Mouse (Mus musculus) midbrain, embryonic 12.5 days (tissue): ENCODE results near the gene Kif5a. TPM values are rescaled to one million over a fixed set of nuclear protein-coding genes. Genes with fewer than 3 reads are reported as not detected.
"Not testable (repeated sequence)": the region's sequence is repeated elsewhere in the genome, so short reads cannot be mapped to it uniquely, and the experiment has no call there.

Experiments
- ATAC-seq: fragments of 200-750 bp; cut with Nextera tagmentation; 2 replicates; pipeline ENCODE4 v1.8.0; 2017; ENCODE audit warnings: low read depth, moderate TSS enrichment, moderate library complexity; ENCODE audit not compliant: low FRiP score
- H3K27ac ChIP-seq: fragments of 300-500 bp; sonication (generic); replicated peaks from 2 replicates; pipeline ENCODE4 v1.5.1; 2016; ENCODE audit warnings: mild to moderate bottlenecking
- H3K27me3 ChIP-seq: fragments of 300-500 bp; sonication (generic); 2 replicates; pipeline ENCODE4 v1.6.1; 2016; ENCODE audit warnings: mild to moderate bottlenecking
- H3K36me3 ChIP-seq: fragments of 300-500 bp; sonication (generic); 2 replicates; pipeline ENCODE4 v1.6.1; 2016
- H3K4me1 ChIP-seq: fragments of 300-500 bp; sonication (generic); 2 replicates; pipeline ENCODE4 v1.6.1; 2016
- H3K4me2 ChIP-seq: fragments of 300-500 bp; sonication (generic); replicated peaks from 2 replicates; pipeline ENCODE4 v1.6.1; 2016; ENCODE audit warnings: mild to moderate bottlenecking, moderate library complexity
- H3K4me3 ChIP-seq: fragments of 300-500 bp; sonication (generic); 2 replicates; pipeline ENCODE4 v1.5.1; 2016; ENCODE audit warnings: mild to moderate bottlenecking
- H3K9ac ChIP-seq: fragments of 300-500 bp; sonication (generic); replicated peaks from 2 replicates; pipeline ENCODE4 v1.6.1; 2016; ENCODE audit warnings: mild to moderate bottlenecking, moderate library complexity
- H3K9me3 ChIP-seq: fragments of 300-500 bp; sonication (generic); 2 replicates; pipeline ENCODE4 v1.6.1; 2016; ENCODE audit warnings: mild to moderate bottlenecking
- WGBS: fragments of 180-500 bp; shearing (Covaris S2); methylation state at CpG from one replicate; pipeline ENCODE4 v1.1.7; 2016; 5-methylcytosine and 5-hydroxymethylcytosine counted together
- polyA plus RNA-seq: library from polyadenylated mRNA; unstranded; fragments of >200 nt; fragmentation: Nextera tagmentation; extraction: Ambion mirVana; gene quantifications from 2 replicates; pipeline ENCODE4 v1.2.1, GENCODE M21; 2016

Kif5a gene
- polyA plus RNA-seq: 53.9 and 61.6 TPM in 2 replicates

DNA sequence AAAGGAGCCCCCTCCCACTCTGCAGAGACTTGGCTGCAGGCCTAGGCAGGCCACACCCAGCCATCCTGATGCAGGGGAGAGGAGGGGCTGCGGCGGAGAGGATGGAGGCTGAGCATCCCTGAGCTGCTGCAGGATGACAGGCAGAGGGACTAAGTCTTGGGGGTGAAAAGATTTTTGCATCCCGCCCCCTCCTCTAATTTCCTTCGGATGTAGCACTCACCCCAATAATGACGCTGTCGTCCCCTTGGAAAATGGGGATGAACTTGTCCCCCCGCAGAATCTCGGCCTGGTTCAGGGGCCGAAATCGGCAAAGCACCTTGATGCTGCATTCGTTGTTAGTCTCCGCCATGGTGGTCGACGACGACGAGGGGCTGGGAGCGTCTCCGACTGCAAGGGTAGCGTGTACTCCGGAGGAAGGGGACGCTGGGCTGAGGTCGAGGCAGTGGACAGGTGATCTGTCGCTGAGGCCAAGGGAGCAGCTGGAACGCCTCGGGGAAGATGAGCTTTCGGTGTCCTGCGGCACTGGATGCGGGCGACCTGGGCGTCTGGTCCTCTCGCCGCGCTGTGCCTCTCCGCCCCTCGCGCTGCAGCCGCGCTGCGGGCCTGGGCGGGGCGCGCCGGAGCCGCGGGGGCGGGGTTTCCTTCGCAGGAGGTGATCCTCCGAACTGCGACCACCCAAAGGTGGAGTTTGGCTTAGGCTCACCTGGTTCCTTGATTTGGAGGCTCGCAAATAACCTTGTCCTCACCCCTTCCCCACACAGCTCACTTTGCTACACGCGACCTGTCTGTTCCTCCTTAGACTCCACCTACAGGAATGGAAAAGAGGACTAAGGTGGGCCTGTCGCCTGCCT, at the start of gene Kif5a:
Gene Kif5a, minus strand, starts transcription at position 801 of the 851 bp plus-strand sequence.
- 1% methylated on average over 51 of the region's 53 CpGs for whole genome bisulfite sequencing
- no peak for ATAC-seq
- H3K4me1 ChIP-seq: peaks cover 49% of the 10 kb centered on the region

DNA sequence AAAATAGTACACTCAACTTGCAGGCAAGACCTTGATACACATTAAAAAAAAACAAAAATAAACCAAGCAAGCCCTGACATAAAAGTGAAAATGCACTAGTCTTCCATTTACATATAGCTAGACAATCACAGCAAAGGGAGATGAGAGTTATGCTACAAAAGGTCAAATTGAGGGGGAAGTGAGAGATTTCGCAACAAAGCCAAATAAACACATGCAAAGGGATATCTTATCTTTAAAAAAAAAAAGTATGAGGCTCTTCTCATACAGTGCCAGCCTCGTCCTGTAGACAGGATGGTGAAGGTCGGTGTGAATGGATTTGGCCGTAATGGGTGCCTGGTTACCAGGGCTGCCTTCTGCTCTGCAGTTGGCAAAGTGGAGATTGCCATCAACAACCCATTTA, 49.7 kb upstream of the Kif5a start:
- Histone ChIP-seq H3K9ac (no peak overlapping the region), H3K4me2 (no peak overlapping the region), H3K27me3 (no peaks in the 10 kb centered on the region), H3K4me1 (peaks cover 13% of the 10 kb centered on the region), H3K4me3 (no peak overlapping the region), H3K36me3 (peaks cover 18% of the 10 kb centered on the region), H3K9me3 (no peaks in the 10 kb centered on the region), H3K27ac (no peak overlapping the region)
- WGBS: 79% methylated on average over 4 of the region's 4 CpGs
- ATAC-seq: no peak

More for the DNA sequence above, at the start of gene Kif5a:
- H3K9ac ChIP-seq: peak within 1 kb of the TSS; percentile 82
- H3K9me3 ChIP-seq: no peaks in the 10 kb centered on the region
- no peaks in the 10 kb centered on the region for H3K36me3 ChIP-seq
- H3K4me2 ChIP-seq: peak within 1 kb of the TSS; percentile 75
- peak within 1 kb of the TSS; percentile 60 for H3K4me3 ChIP-seq
- H3K27ac ChIP-seq: peak within 1 kb of the TSS; percentile 81
- H3K27me3 ChIP-seq: peaks cover 32% of the 10 kb centered on the region

DNA sequence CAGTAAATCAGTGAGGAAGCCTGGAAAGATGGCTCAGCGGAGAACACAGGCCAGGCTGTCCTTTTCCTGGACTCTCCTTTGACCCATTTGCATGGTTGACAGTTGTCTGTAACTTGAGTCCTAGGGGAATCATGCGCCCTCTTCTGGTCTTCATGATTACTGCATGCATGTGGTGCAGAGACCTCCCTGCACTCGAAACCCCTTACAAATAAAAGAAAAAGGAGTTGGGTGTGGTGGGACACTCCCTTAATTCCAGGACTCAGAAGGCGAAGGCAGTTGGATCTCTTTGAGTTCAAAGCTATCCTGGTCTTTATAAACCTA, 49.2 kb upstream of the Kif5a start:
- H3K9ac ChIP-seq: peak overlapping the region; percentile 83

GRCm38 (mm10) chr10:127311476-127312355, 48.6 kb upstream of the Kif5a start, which contains the start of gene Mars:
Gene Mars (minus strand): TSS chr10:127311786.
- Histone ChIP-seq H3K4me2 (peak within 1 kb of the TSS; percentile 67), H3K4me3 (peak within 1 kb of the TSS; percentile 80), H3K36me3 (peaks cover 29% of the 10 kb centered on the region), H3K9ac (peak within 1 kb of the TSS; percentile 83), H3K27ac (peak within 1 kb of the TSS; percentile 70), H3K27me3 (no peaks in the 10 kb centered on the region), H3K9me3 (no peaks in the 10 kb centered on the region), H3K4me1 (peaks cover 13% of the 10 kb centered on the region)
- WGBS: under 1% methylated on average over 65 of the region's 65 CpGs
- peak; percentile 94 for ATAC-seq

More for the DNA sequence above, 49.2 kb upstream of the Kif5a start:
- Histone ChIP-seq H3K4me2 (peak overlapping the region; percentile 67), H3K9me3 (no peaks in the 10 kb centered on the region), H3K4me1 (peaks cover 13% of the 10 kb centered on the region), H3K27me3 (no peaks in the 10 kb centered on the region), H3K36me3 (peaks cover 23% of the 10 kb centered on the region), H3K27ac (peak overlapping the region; percentile 70), H3K4me3 (peak overlapping the region; percentile 80)
- WGBS: 2% methylated on average over 4 of the region's 4 CpGs
- peak; percentile 53 for ATAC-seq

- Histone ChIP-seq H3K4me2 (peak overlapping the region; percentile 67), H3K27ac (peak overlapping the region; percentile 70), H3K4me1 (peaks cover 13% of the 10 kb centered on the region), H3K27me3 (no peaks in the 10 kb centered on the region), H3K36me3 (peaks cover 38% of the 10 kb centered on the region), H3K4me3 (peak overlapping the region; percentile 80), H3K9ac (peak overlapping the region; percentile 83), H3K9me3 (no peaks in the 10 kb centered on the region)
- ATAC-seq: peak; percentile 42
- WGBS: 37% methylated on average over 23 of the region's 23 CpGs
Measured at GRCm38 (mm10) chr10:127310523-127311475, 47.7 kb upstream of the Kif5a start.

- H3K4me3 ChIP-seq, H3K27me3 ChIP-seq, H3K9me3 ChIP-seq, H3K9ac ChIP-seq, H3K4me2 ChIP-seq, H3K27ac ChIP-seq, ATAC-seq: not testable (repeated sequence)
- peaks cover 54% of the 10 kb centered on the region for H3K36me3 ChIP-seq
- 86% methylated on average over 3 of the region's 3 CpGs for WGBS
- H3K4me1 ChIP-seq: peaks cover 13% of the 10 kb centered on the region
Measured at GRCm38 (mm10) chr10:127309167-127309566, 46.0 kb upstream of the Kif5a start.

- WGBS: 94% methylated on average over 11 of the region's 11 CpGs
- no peak overlapping the region for H3K4me3 ChIP-seq
- no peak for ATAC-seq
- no peak overlapping the region for H3K9ac ChIP-seq
- H3K36me3 ChIP-seq: peaks cover 99% of the 10 kb centered on the region
- H3K4me1 ChIP-seq: no peaks in the 10 kb centered on the region
- no peaks in the 10 kb centered on the region for H3K9me3 ChIP-seq
- no peaks in the 10 kb centered on the region for H3K27me3 ChIP-seq
- no peak overlapping the region for H3K4me2 ChIP-seq
- H3K27ac ChIP-seq: no peak overlapping the region
Measured at GRCm38 (mm10) chr10:127303136-127303535, 40.0 kb upstream of the Kif5a start.

- 93% methylated on average over 6 of the region's 6 CpGs for WGBS
- Histone ChIP-seq H3K36me3 (peaks cover 99% of the 10 kb centered on the region), H3K9me3 (no peaks in the 10 kb centered on the region), H3K27me3 (no peaks in the 10 kb centered on the region), H3K27ac (no peak overlapping the region), H3K4me1 (no peaks in the 10 kb centered on the region), H3K9ac (no peak overlapping the region), H3K4me2 (no peak overlapping the region), H3K4me3 (no peak overlapping the region)
- no peak for ATAC-seq
Measured at GRCm38 (mm10) chr10:127300361-127300760, 37.2 kb upstream of the Kif5a start.

DNA sequence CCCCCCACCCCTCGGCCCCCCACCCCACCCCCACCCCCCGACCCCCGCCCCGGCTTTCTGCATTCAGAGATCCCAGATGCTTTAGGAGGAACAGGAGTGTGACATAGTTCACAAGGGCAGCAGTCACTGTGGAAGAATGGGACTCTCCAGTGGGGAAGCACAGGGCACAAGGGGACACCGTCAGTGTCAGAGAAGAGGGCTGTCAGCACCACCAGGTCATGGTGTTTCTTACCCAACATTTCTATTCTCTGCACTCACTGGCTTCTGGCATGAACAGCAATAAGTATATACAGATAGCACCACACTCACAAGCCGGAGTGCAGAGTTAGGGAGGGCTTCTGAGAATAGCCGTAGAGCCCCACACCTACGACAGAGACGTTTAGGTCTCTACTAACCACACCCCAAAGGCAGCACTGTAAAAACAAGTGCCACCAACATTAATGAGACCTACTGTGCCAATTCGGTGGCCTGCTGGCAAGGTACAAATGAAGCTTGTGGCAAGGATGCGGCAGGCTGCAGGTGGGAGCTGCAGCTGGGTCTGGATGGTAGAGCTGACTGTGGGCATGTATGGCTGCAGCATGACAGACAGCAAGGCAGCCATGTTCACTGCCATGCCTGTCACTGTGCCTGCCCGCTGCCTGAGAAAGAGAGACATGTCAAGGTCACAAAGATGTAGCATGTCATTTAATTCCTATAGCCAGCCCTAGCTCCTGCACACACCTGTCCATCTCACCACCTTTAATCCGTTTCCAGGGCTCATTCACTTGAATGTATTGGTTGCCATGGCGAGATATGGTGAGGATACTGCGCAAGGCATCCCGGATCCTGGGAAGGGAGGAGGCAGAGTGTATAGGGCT, 34.1 kb upstream of the Kif5a start:
- Histone ChIP-seq H3K27ac (no peak overlapping the region), H3K4me3 (no peak overlapping the region), H3K4me2 (no peak overlapping the region), H3K36me3 (peaks cover 93% of the 10 kb centered on the region), H3K9me3 (no peaks in the 10 kb centered on the region), H3K4me1 (peaks cover 4% of the 10 kb centered on the region), H3K9ac (no peak overlapping the region), H3K27me3 (no peaks in the 10 kb centered on the region)
- ATAC-seq: no peak
- 93% methylated on average over 16 of the region's 16 CpGs for WGBS

DNA sequence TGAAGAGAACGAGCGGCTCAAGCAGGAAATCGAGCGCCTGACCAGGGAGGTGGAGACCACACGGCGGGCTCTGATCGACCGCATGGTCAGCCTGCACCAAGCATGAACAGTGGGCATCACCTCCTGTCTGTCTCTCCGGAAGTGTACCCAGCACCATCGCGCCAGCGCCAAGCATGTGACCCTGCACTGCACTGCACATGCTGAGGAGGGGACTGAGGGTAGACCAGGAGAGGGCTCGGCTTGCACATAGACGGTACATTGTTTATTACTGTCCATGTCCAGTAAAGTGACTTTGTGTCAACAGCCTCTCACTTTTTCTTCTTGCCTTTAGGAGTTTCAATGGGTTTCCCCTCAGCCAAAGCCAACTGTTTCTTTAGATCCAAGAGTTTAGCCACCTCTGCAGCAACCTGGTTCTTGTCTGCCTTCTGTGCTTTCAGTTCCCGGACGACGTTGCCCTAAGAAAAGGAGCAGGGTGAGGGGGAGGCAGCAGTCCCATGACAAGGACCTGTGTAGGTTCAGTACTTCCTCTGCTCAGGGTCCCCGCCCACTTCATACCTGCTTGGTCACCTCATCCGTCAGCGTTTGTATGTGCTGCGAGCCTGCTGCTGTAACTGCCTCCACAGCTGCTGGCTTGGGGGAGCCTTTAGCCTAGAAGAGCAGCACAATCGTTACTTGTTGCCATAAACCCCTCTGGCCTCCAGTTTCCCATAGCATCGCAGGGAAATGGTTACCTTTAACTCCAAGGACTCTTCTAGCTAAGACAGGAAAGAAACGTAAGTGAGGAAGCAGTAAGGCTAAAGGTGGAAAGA, 33.0 kb upstream of the Kif5a start:
- Histone ChIP-seq H3K27ac (no peak overlapping the region), H3K27me3 (no peaks in the 10 kb centered on the region), H3K4me2 (no peak overlapping the region), H3K4me3 (no peak overlapping the region), H3K9me3 (no peaks in the 10 kb centered on the region), H3K9ac (no peak overlapping the region), H3K36me3 (peaks cover 82% of the 10 kb centered on the region), H3K4me1 (peaks cover 14% of the 10 kb centered on the region)
- ATAC-seq: no peak
- 95% methylated on average over 24 of the region's 24 CpGs for WGBS
